Mouse (Mus musculus) monocyte, adult 5-6 weeks (primary cell): ENCODE measurements around the gene Gm11627. TPM values are rescaled to one million over a fixed set of nuclear protein-coding genes. Genes with fewer than 3 reads are reported as not detected.

Experiments
- total RNA-seq: library from RNA; stranded (forward); fragments of 200-1000, 200-491, 200-594 nt; gene quantifications from 3 replicates; pipeline ENCODE4 v1.2.3, GENCODE M21; 2017

Gm11627 gene
- total RNA-seq, 1 experiment from 2014 or later: not detected

Other genes with a start within 250 kb of the Gm11627 start
- gene Slc4a1, start 213.3 kb downstream of the Gm11627 start, total RNA-seq: 2.2 to 10.4 TPM (median 8.0 TPM) in 3 replicates
- 4.8 TPM in 1 of 3 replicates, not detected in the others for gene Rundc3a, start 186.1 kb downstream of the Gm11627 start, total RNA-seq
- 20.2 to 30.1 TPM (median 25.0 TPM) in 3 replicates for gene Slc25a39, start 171.5 kb downstream of the Gm11627 start, total RNA-seq
- gene Grn, start 149.1 kb downstream of the Gm11627 start, total RNA-seq: 62.3 to 97.9 TPM (median 97.8 TPM) in 3 replicates
- gene Fam171a2, start 131.8 kb downstream of the Gm11627 start, total RNA-seq: not detected in 3 replicates
- gene Itga2b, start 109.3 kb downstream of the Gm11627 start, total RNA-seq: 50.3 to 142 TPM (median 82.3 TPM) in 3 replicates
- 25.6 to 52.6 TPM (median 34.8 TPM) in 3 replicates for gene Gpatch8, start 23.1 kb downstream of the Gm11627 start, total RNA-seq
- not detected in 3 replicates for gene Fzd2, start 24.9 kb upstream of the Gm11627 start, total RNA-seq
- gene Meioc, start 84.3 kb upstream of the Gm11627 start, total RNA-seq: 0.21 TPM in 1 of 3 replicates, not detected in the others
- 26.8 to 44.5 TPM (median 32.6 TPM) in 3 replicates for gene Ccdc43, start 118.3 kb upstream of the Gm11627 start, total RNA-seq
- 2.1 TPM in 1 of 3 replicates, not detected in the others for gene Adam11, start 182.0 kb upstream of the Gm11627 start, total RNA-seq
- not detected in 3 replicates for gene Gjc1, start 240.2 kb upstream of the Gm11627 start, total RNA-seq